In genomic region chr12:83920721-83921441, GRCm38 (mm10) we compare ENCODE assay signal across 8 mouse cellular contexts. TPM values are rescaled to one million over a fixed set of nuclear protein-coding genes. Genes with fewer than 3 reads are reported as not detected.
A peak's percentile ranks its signal among the peaks of the same experiment; 100 is the strongest.
DNase-seq lines count a peak whose midpoint lies in the region; ATAC-seq and TF ChIP-seq lines count a peak whose summit lies in the region.

No protein-coding gene starts in this region.

- TF ChIP-seq CTCF in lung, adult 2 months (IDR thresholded peaks at IDR 0.05; ENCODE audit: insufficient read depth, low read length): no peak
- no peak for TF ChIP-seq CTCF in spleen, adult 2 months (IDR thresholded peaks at IDR 0.05; ENCODE audit: extremely low read depth, insufficient read depth, insufficient read length, insufficient replicate concordance)

- peak overlapping the region; percentile 75 for H3K4me3 ChIP-seq in lung, adult 2 months (replicated peaks; ENCODE audit: extremely low read depth, low read depth, low read length)
- H3K4me3 ChIP-seq in forebrain, embryonic 11.5 days (ENCODE audit: low read depth, low read length): peak overlapping the region; percentile 95
- H3K4me3 ChIP-seq in hindbrain, embryonic 13.5 days: peak overlapping the region; percentile 92
- peak overlapping the region; percentile 95 for H3K4me3 ChIP-seq in liver, embryonic 16.5 days (ENCODE audit: low read depth, low read length)
- peak overlapping the region; percentile 71 for H3K4me3 ChIP-seq in spleen, adult 2 months (ENCODE audit: extremely low read depth, insufficient read depth, insufficient read length)

- peak; percentile 51 for DNase-seq in lung, adult 2 months
- no peak for DNase-seq in lung, postnatal 36 days
- DNase-seq in adrenal gland, postnatal 14 days: peak; percentile 46
- DNase-seq in forebrain, embryonic 11.5 days (ENCODE audit: low spot score): peak; percentile 70
- DNase-seq in spleen, adult 2 months (ENCODE audit: low read depth in 1 of 2, low spot score in 2 of 2): peak in 1 of 2 experiments; percentile 29
- no peak for DNase-seq in natural killer cell, adult 2 months (ENCODE audit: low spot score in 2 of 2)

- H3K27ac ChIP-seq in forebrain, embryonic 11.5 days (ENCODE audit: low read depth, low read length): peak overlapping the region; percentile 81
- H3K27ac ChIP-seq in hindbrain, embryonic 13.5 days: peak overlapping the region; percentile 91
- peak overlapping the region; percentile 84 for H3K27ac ChIP-seq in liver, embryonic 16.5 days (ENCODE audit: low read length)
- H3K27ac ChIP-seq in spleen, adult 2 months (ENCODE audit: insufficient read depth, low read length): no peak overlapping the region

- H3K4me1 ChIP-seq in lung, adult 2 months (ENCODE audit: control insufficient read depth, insufficient read depth, low read length): peaks cover 5% of the 10 kb centered on the region; the same call in 1 of the 2 replicates
- H3K4me1 ChIP-seq in forebrain, embryonic 11.5 days (replicated peaks; ENCODE audit: control insufficient read depth, insufficient read depth, low read length): peaks cover 2% of the 10 kb centered on the region; the same call in 1 of the 2 replicates
- H3K4me1 ChIP-seq in hindbrain, embryonic 13.5 days (replicated peaks): peaks cover 25% of the 10 kb centered on the region
- H3K4me1 ChIP-seq in liver, embryonic 16.5 days (ENCODE audit: control insufficient read depth, low read depth, low read length): peaks cover 23% of the 10 kb centered on the region
- peaks cover 6% of the 10 kb centered on the region; the same call in 1 of the 2 replicates for H3K4me1 ChIP-seq in spleen, adult 2 months (ENCODE audit: control insufficient read depth, insufficient read depth, insufficient read length)

- no peaks in the 10 kb centered on the region for H3K27me3 ChIP-seq in forebrain, embryonic 11.5 days (ENCODE audit: control insufficient read depth, insufficient read depth, low read length)
- H3K27me3 ChIP-seq in hindbrain, embryonic 13.5 days: no peaks in the 10 kb centered on the region
- no peaks in the 10 kb centered on the region for H3K27me3 ChIP-seq in liver, embryonic 16.5 days (ENCODE audit: control insufficient read depth, insufficient read depth, low read depth, low read length)
- no peaks in the 10 kb centered on the region for H3K27me3 ChIP-seq in spleen, adult 2 months (ENCODE audit: control insufficient read depth, insufficient read depth, low read length)

- no peaks in the 10 kb centered on the region for H3K9me3 ChIP-seq in forebrain, embryonic 11.5 days (ENCODE audit: control insufficient read depth, low read length)
- no peaks in the 10 kb centered on the region for H3K9me3 ChIP-seq in hindbrain, embryonic 13.5 days
- H3K9me3 ChIP-seq in liver, embryonic 16.5 days (replicated peaks; ENCODE audit: control insufficient read depth, low read length): no peaks in the 10 kb centered on the region

- peak overlapping the region; percentile 90 for H3K9ac ChIP-seq in forebrain, embryonic 11.5 days (ENCODE audit: low read length)
- H3K9ac ChIP-seq in hindbrain, embryonic 13.5 days: peak overlapping the region; percentile 85
- H3K9ac ChIP-seq in liver, embryonic 16.5 days (ENCODE audit: low read depth, low read length): peak overlapping the region; percentile 97

- peak overlapping the region; percentile 89 for H3K4me2 ChIP-seq in forebrain, embryonic 11.5 days (ENCODE audit: low read depth, low read length, severe bottlenecking)
- peak overlapping the region; percentile 88 for H3K4me2 ChIP-seq in hindbrain, embryonic 13.5 days
- peak overlapping the region; percentile 75 for H3K4me2 ChIP-seq in liver, embryonic 16.5 days (ENCODE audit: low read depth, low read length)

- WGBS in lung, adult 2 months: 3% methylated on average over 31 of the region's 31 CpGs
- WGBS in forebrain, embryonic 11.5 days: under 1% methylated on average over 31 of the region's 31 CpGs
- 2% methylated on average over 31 of the region's 31 CpGs for WGBS in hindbrain, embryonic 13.5 days
- WGBS in liver, embryonic 16.5 days (ENCODE audit: insufficient replicate concordance): 2% methylated on average over 31 of the region's 31 CpGs
- whole genome bisulfite sequencing in spleen, adult 2 months: 8% methylated on average over 31 of the region's 31 CpGs

- ATAC-seq in forebrain, embryonic 11.5 days (replicated peaks; ENCODE audit: low FRiP score): no peak
- peak; percentile 0; the same call in 1 of the 2 replicates for ATAC-seq in hindbrain, embryonic 13.5 days (ENCODE audit: low FRiP score)
- no peak for ATAC-seq in liver, embryonic 16.5 days (ENCODE audit: low read depth)

- no peaks in the 10 kb centered on the region for H3K36me3 ChIP-seq in forebrain, embryonic 11.5 days (ENCODE audit: control insufficient read depth, insufficient read depth, low read length)
- H3K36me3 ChIP-seq in hindbrain, embryonic 13.5 days: peaks cover 4% of the 10 kb centered on the region; the same call in 1 of the 2 replicates
- no peaks in the 10 kb centered on the region; the same call in 1 of the 2 replicates for H3K36me3 ChIP-seq in liver, embryonic 16.5 days (ENCODE audit: control insufficient read depth, insufficient read depth)
- no peaks in the 10 kb centered on the region for H3K36me3 ChIP-seq in spleen, adult 2 months (ENCODE audit: control insufficient read depth, insufficient read depth, low read length)

- TF ChIP-seq POLR2A in lung, adult 2 months (IDR thresholded peaks at IDR 0.05; ENCODE audit: borderline replicate concordance, extremely low read depth, low read depth, low read length): no peak
- TF ChIP-seq POLR2A in spleen, adult 2 months (IDR thresholded peaks at IDR 0.05; ENCODE audit: low read depth, low read length): no peak

RNA-seq across cellular contexts. Expression of gene Numb, which starts 0.9 kb away (rescaled TPM):
- 155 and 165 TPM in 2 replicates for polyA plus RNA-seq in lung, adult 2 months (2012; rRNA removed)
- 40.7 and 47.3 TPM in 2 replicates for total RNA-seq in adrenal gland, postnatal 14 days (2021)
- polyA plus RNA-seq in forebrain, embryonic 11.5 days (2014; fragmentation: Nextera tagmentation; extraction: Ambion mirVana): 33.3 and 34.4 TPM in 2 replicates
- 19.9 and 25.6 TPM in 2 replicates for polyA plus RNA-seq in hindbrain, embryonic 13.5 days (2015; fragmentation: Nextera tagmentation; extraction: Ambion mirVana)
- 16.8 and 17.4 TPM in 2 replicates for polyA plus RNA-seq in liver, embryonic 16.5 days (2015; fragmentation: Nextera tagmentation; extraction: Ambion mirVana)
- 24.5 and 32.8 TPM in 2 replicates for polyA plus RNA-seq in spleen, adult 2 months (2012; rRNA removed)

RNA-seq across cellular contexts. Expression of gene Riox1, which starts 29.5 kb away (rescaled TPM):
- 19.1 and 29.8 TPM in 2 replicates for polyA plus RNA-seq in lung, adult 2 months (2012; rRNA removed)
- total RNA-seq in adrenal gland, postnatal 14 days (2021): 13.8 and 15.0 TPM in 2 replicates
- polyA plus RNA-seq in forebrain, embryonic 11.5 days (2014; fragmentation: Nextera tagmentation; extraction: Ambion mirVana): 18.0 and 20.0 TPM in 2 replicates
- 10.0 and 10.8 TPM in 2 replicates for polyA plus RNA-seq in hindbrain, embryonic 13.5 days (2015; fragmentation: Nextera tagmentation; extraction: Ambion mirVana)
- polyA plus RNA-seq in liver, embryonic 16.5 days (2015; fragmentation: Nextera tagmentation; extraction: Ambion mirVana): 4.4 and 4.6 TPM in 2 replicates
- polyA plus RNA-seq in spleen, adult 2 months (2012; rRNA removed): 12.5 and 21.6 TPM in 2 replicates

Comparison
In these comparisons a context has a peak if more than half of its experiments do, and no peak if none do; other contexts are left out.
1. DNase-seq: peak in lung, adult 2 months (single experiment), adrenal gland, postnatal 14 days (single experiment) and forebrain, embryonic 11.5 days (single experiment); none in lung, postnatal 36 days (single experiment) and natural killer cell, adult 2 months (0 of 2).
2. Peak in every context shown above with its lines, with median percentiles within 50 percentile points of each other: H3K4me3 ChIP-seq, H3K4me2 ChIP-seq and H3K9ac ChIP-seq.